Mouse (Mus musculus) bone marrow, adult 2 months (tissue): ENCODE results near the gene Ip6k1.
A peak's percentile ranks its signal among the peaks of the same experiment; 100 is the strongest.

Experiments
- CTCF ChIP-seq: fragments of 200-500 bp; IDR thresholded peaks from 2 replicates; pipeline ENCODE4 v1.5.1; 2011; ENCODE audit warnings: low read length, control low read depth; ENCODE audit not compliant: control insufficient read depth, insufficient read depth
- POLR2A ChIP-seq: fragments of 200-500 bp; IDR thresholded peaks from 2 replicates; pipeline ENCODE4 v1.6.1; 2011; ENCODE audit warnings: low read depth, mild to moderate bottlenecking, control low read depth, low read length, borderline replicate concordance; ENCODE audit not compliant: control insufficient read depth

GRCm38 (mm10) chr9:107986376-107986775 is 15.9 kb upstream of the Ip6k1 start:
- TF ChIP-seq CTCF: peak; percentile 97
- TF ChIP-seq POLR2A: no peak
